Mouse (Mus musculus): Measurements from ENCODE around the gene BC107364. TPM values are rescaled to one million over a fixed set of nuclear protein-coding genes. Genes with fewer than 3 reads are reported as not detected.
A peak's percentile ranks its signal among the peaks of the same experiment; 100 is the strongest.
"Not testable (repeated sequence)": the region's sequence is repeated elsewhere in the genome, so short reads cannot be mapped to it uniquely, and the experiment has no call there.

The BC107364 gene
- polyA plus RNA-seq, 1 experiment from 2014 or later: not detected

DNA sequence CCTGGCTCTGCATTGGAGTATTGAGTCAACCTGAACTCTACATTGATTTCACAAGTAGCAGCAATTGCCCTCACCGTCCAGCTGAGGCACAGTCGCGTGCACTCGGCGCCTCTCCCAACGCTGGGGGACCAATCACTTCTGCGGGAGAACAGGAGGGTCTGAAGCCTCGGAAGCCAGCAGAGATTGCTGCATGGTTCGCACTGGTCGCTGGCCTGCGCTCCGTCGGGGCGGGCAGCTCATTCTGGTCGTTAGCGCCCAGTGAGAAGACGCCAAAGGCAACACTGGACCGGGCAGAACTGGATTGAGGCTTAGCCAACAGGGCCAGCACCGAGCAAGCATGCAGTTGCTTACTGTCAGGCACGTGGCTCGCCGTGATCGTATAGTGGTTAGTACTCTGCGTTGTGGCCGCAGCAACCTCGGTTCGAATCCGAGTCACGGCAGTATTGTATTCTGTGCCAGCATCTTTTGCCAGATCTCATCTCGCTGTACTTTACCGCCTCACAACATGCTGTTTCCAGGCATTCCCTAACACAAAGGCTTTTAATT is 42.3 kb downstream of the BC107364 start:
- ATAC-seq (ENCODE audit: insufficient number of reproducible peaks, low FRiP score, low TSS enrichment, low read depth): no peak
- Histone ChIP-seq H3K4me1 (ENCODE audit: control insufficient read depth, insufficient read depth, low read length) (no peaks in the 10 kb centered on the region; the same call in 1 of the 2 replicates), H3K4me3 (ENCODE audit: low read depth, low read length) (0 out of 2 replicates have a peak overlapping the region, but pooled peaks have one; percentile 6), H3K4me2 (ENCODE audit: low read depth, severe bottlenecking) (peak overlapping the region; percentile 27), H3K9ac (ENCODE audit: low read length) (no peak overlapping the region), H3K27ac (replicated peaks; ENCODE audit: low read depth, low read length) (no peak overlapping the region), H3K27me3 (ENCODE audit: control insufficient read depth, insufficient read depth, low read length) (peaks cover 26% of the 10 kb centered on the region), H3K9me3 (ENCODE audit: control insufficient read depth, low read length) (no peaks in the 10 kb centered on the region), H3K36me3 (ENCODE audit: control insufficient read depth, insufficient read depth, low read length) (no peaks in the 10 kb centered on the region)
- WGBS: 4% methylated on average over 31 of the region's 31 CpGs
- peak; percentile 69 for DNase-seq (ENCODE audit: low spot score)

DNA sequence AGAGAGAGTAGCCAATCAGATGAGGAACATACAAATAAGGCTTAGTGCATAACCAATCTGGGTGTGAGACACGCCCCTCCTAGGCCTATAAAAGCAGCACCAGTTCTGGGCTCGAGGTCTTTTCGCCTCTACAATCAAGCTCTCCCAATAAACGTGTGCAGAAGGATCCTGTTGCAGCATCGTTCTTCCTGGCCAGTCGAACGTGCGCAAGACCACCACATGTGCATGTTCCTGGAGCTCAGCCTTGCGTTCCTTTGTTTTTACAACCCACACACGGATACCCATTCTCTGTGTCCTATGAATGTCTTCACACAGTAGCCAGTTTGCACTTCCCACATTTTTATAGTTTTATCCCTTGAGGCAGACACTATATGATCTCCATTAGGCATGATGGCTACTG is 44.0 kb downstream of the BC107364 start:
- not testable (repeated sequence) for H3K4me2 ChIP-seq (ENCODE audit: low read depth, severe bottlenecking); H3K36me3 ChIP-seq (ENCODE audit: control insufficient read depth, insufficient read depth, low read length); DNase-seq (ENCODE audit: low spot score); H3K9me3 ChIP-seq (ENCODE audit: control insufficient read depth, low read length); H3K27ac ChIP-seq (replicated peaks; ENCODE audit: low read depth, low read length); ATAC-seq (ENCODE audit: insufficient number of reproducible peaks, low FRiP score, low TSS enrichment, low read depth); H3K9ac ChIP-seq (ENCODE audit: low read length); H3K4me1 ChIP-seq (ENCODE audit: control insufficient read depth, insufficient read depth, low read length); H3K4me3 ChIP-seq (ENCODE audit: low read depth, low read length)
- H3K27me3 ChIP-seq (ENCODE audit: control insufficient read depth, insufficient read depth, low read length): peaks cover 43% of the 10 kb centered on the region
- WGBS: 83% methylated on average over 9 of the region's 10 CpGs

DNA sequence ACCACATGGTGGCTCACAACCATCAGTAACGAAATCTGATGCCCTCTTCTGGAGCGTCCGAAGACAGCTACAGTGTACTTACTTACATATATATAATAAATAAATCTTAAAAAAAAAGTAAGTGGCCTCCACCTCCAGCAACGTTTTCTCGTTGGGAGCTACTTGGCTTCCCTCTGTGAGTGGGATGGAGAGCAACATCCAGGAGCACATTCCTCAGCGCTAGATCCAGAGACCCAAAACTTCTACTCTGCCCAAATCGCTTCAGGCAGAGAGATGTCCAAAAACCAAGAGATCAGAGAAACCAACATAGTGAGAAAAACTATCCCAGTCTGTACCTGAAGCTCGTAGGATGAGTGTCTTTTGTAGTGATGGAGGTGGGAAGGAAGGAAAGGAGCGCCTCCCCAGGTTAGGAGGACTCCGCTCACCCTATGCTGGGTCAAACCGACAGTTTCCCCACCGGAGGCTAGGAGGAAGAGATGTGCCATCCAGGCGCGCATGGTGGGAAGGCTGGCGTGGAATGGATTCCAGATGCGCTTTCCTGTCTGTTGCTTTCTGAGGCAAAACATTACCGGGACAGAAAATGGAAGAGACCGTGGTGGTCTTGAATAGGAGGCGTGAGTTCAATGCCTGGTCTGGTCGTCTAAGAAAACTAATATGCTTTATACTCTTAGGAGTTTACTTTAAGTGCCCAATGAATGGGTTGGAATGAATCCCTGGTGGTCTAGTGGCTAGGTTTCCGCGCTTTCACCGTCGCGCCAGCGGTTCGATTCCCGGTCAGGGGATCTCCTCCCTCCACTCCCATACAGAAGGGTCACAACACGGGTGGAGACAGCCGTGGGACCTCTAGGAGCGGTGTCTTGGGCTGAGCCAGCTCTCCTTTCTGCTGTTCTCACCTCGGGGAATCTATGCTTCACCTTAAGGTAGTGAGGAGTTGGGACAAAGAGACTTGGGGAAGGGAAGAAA is 46.3 kb downstream of the BC107364 start:
- H3K4me3 ChIP-seq (ENCODE audit: low read depth, low read length): no peak overlapping the region
- H3K27ac ChIP-seq (replicated peaks; ENCODE audit: low read depth, low read length): no peak overlapping the region
- no peak overlapping the region for H3K9ac ChIP-seq (ENCODE audit: low read length)
- no peak for ATAC-seq (ENCODE audit: insufficient number of reproducible peaks, low FRiP score, low TSS enrichment, low read depth)
- no peaks in the 10 kb centered on the region for H3K36me3 ChIP-seq (ENCODE audit: control insufficient read depth, insufficient read depth, low read length)
- peaks cover 57% of the 10 kb centered on the region for H3K27me3 ChIP-seq (ENCODE audit: control insufficient read depth, insufficient read depth, low read length)
- H3K4me2 ChIP-seq (ENCODE audit: low read depth, severe bottlenecking): no peak overlapping the region
- no peaks in the 10 kb centered on the region for H3K9me3 ChIP-seq (ENCODE audit: control insufficient read depth, low read length)
- 59% methylated on average over 32 of the region's 32 CpGs for WGBS
- H3K4me1 ChIP-seq (ENCODE audit: control insufficient read depth, insufficient read depth, low read length): peaks cover 8% of the 10 kb centered on the region
- no peak for DNase-seq (ENCODE audit: low spot score)

DNA sequence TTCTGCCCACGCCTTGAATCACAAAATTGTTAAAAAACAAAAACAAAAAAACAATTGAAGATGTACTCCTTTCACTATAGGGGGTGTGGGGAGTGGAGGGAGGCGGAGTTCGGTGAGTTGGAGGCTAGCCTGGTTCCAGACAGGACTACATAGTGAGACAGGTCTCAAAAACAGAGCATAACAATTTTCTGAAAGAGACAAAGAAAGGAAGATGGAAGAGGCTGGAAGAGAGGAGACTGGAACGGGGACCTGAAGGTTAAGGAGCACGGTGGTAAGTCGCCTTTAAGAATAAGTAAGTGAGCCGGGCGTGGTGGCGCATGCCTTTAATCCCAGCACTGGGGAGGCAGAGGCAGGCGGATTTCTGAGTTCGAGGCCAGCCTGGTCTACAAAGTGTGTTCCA is 47.1 kb downstream of the BC107364 start:
- ATAC-seq (ENCODE audit: insufficient number of reproducible peaks, low FRiP score, low TSS enrichment, low read depth): no peak
- 20% methylated on average over 9 of the region's 11 CpGs for WGBS

DNA sequence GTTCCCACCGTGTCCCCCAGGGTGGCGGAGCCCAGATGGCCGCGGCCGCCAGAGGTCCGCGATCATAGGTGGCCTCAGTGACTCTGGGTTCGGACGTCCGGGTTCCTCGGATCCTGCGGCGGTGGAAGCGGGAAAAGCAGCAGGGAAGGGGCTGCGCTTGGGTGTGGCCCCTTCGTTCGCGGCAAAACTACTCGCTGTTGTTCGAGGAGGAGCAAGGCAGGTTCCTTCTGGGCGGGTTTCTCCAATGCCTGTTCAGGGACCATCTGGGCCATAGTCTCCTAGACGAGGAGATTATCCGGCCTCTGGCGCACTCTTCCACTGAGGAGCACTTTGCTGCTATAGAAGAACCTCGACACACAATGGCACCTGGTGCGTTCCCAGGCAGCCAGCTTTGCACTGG is 47.7 kb downstream of the BC107364 start:
- Histone ChIP-seq H3K9me3 (ENCODE audit: control insufficient read depth, low read length) (no peaks in the 10 kb centered on the region), H3K27ac (replicated peaks; ENCODE audit: low read depth, low read length) (no peak overlapping the region), H3K36me3 (ENCODE audit: control insufficient read depth, insufficient read depth, low read length) (no peaks in the 10 kb centered on the region), H3K27me3 (ENCODE audit: control insufficient read depth, insufficient read depth, low read length) (peaks cover 61% of the 10 kb centered on the region), H3K9ac (ENCODE audit: low read length) (no peak overlapping the region), H3K4me1 (ENCODE audit: control insufficient read depth, insufficient read depth, low read length) (peaks cover 8% of the 10 kb centered on the region), H3K4me2 (ENCODE audit: low read depth, severe bottlenecking) (peak overlapping the region; percentile 39), H3K4me3 (ENCODE audit: low read depth, low read length) (peak overlapping the region; percentile 17)
- ATAC-seq (ENCODE audit: insufficient number of reproducible peaks, low FRiP score, low TSS enrichment, low read depth) (no peak), DNase-seq (ENCODE audit: low spot score) (no peak)
- WGBS: under 1% methylated on average over 26 of the region's 26 CpGs

More for the DNA sequence above, 47.1 kb downstream of the BC107364 start:
- Histone ChIP-seq H3K4me1 (ENCODE audit: control insufficient read depth, insufficient read depth, low read length) (peaks cover 8% of the 10 kb centered on the region), H3K4me3 (ENCODE audit: low read depth, low read length) (no peak overlapping the region), H3K9me3 (ENCODE audit: control insufficient read depth, low read length) (no peaks in the 10 kb centered on the region), H3K36me3 (ENCODE audit: control insufficient read depth, insufficient read depth, low read length) (no peaks in the 10 kb centered on the region), H3K9ac (ENCODE audit: low read length) (no peak overlapping the region), H3K27ac (replicated peaks; ENCODE audit: low read depth, low read length) (no peak overlapping the region), H3K4me2 (ENCODE audit: low read depth, severe bottlenecking) (no peak overlapping the region), H3K27me3 (ENCODE audit: control insufficient read depth, insufficient read depth, low read length) (peaks cover 61% of the 10 kb centered on the region)
- DNase-seq (ENCODE audit: low spot score): no peak

DNA sequence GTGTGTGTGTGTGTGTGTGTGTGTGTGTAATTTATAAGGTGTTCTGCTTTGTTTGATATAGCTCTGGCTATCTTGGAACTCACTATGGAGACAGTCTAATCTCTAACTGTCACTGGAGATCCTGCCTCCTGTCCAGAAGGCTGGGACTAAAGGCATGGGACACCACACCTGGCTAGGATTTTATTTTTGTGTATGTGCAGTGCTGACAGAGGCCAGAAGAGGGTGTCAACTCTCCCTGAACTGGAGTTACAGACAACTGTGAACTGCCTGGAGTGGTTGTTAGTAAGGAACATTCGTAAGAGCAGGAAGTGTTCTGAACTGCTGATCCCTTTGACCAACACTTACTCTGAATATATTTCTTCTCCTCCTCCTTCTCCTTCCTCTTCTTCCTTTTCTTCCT is 49.1 kb downstream of the BC107364 start:
- ATAC-seq (ENCODE audit: insufficient number of reproducible peaks, low FRiP score, low TSS enrichment, low read depth): no peak
- Histone ChIP-seq H3K36me3 (ENCODE audit: control insufficient read depth, insufficient read depth, low read length) (no peaks in the 10 kb centered on the region), H3K4me3 (ENCODE audit: low read depth, low read length) (no peak overlapping the region), H3K9ac (ENCODE audit: low read length) (no peak overlapping the region), H3K9me3 (ENCODE audit: control insufficient read depth, low read length) (no peaks in the 10 kb centered on the region), H3K4me1 (ENCODE audit: control insufficient read depth, insufficient read depth, low read length) (peaks cover 8% of the 10 kb centered on the region; the same call in 1 of the 2 replicates), H3K4me2 (ENCODE audit: low read depth, severe bottlenecking) (no peak overlapping the region), H3K27ac (replicated peaks; ENCODE audit: low read depth, low read length) (no peak overlapping the region), H3K27me3 (ENCODE audit: control insufficient read depth, insufficient read depth, low read length) (peaks cover 61% of the 10 kb centered on the region)
- 0% methylated on average over 1 of the region's 1 CpGs for WGBS
- DNase-seq (ENCODE audit: low spot score): no peak

DNA sequence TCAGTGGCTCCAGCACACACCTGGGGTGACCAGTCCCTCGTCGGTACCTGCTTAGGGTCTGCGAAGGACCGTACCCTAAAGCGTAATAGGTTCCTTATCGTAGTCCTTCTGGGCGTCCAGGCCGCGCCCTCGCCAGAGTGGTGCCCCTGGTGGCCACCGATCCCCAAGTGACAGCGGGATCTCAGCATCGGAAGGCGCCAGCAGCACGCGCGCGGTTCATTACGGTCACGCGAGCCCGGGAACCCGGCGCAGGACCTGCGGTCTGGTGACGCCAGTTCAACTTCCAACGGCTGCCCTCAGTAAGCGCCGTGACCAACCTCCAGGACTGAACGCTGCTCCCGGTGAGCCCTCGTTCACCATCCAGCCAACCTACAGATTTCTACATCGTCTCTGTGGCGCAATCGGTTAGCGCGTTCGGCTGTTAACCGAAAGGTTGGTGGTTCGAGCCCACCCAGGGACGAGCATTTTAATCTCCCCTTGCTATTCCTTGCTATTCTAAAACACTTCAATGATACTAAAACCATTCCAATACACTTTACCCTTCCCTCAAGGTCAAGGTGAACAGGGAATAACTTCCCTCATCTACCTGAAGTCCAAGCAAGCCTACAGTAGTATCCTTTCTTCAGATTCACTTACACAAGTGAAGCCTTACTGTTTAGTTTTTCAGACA is 50.1 kb downstream of the BC107364 start:
- H3K36me3 ChIP-seq (ENCODE audit: control insufficient read depth, insufficient read depth, low read length): no peaks in the 10 kb centered on the region
- peak; percentile 92 for DNase-seq (ENCODE audit: low spot score)
- no peak overlapping the region for H3K27ac ChIP-seq (replicated peaks; ENCODE audit: low read depth, low read length)
- ATAC-seq (ENCODE audit: insufficient number of reproducible peaks, low FRiP score, low TSS enrichment, low read depth): peak; percentile 53
- H3K4me3 ChIP-seq (ENCODE audit: low read depth, low read length): peak overlapping the region; percentile 28
- H3K27me3 ChIP-seq (ENCODE audit: control insufficient read depth, insufficient read depth, low read length): peaks cover 60% of the 10 kb centered on the region
- H3K9me3 ChIP-seq (ENCODE audit: control insufficient read depth, low read length): no peaks in the 10 kb centered on the region
- peak overlapping the region; percentile 40 for H3K4me2 ChIP-seq (ENCODE audit: low read depth, severe bottlenecking)
- 0 out of 2 replicates have a peak overlapping the region, but pooled peaks have one; percentile 32 for H3K9ac ChIP-seq (ENCODE audit: low read length)
- peaks cover 8% of the 10 kb centered on the region; the same call in 1 of the 2 replicates for H3K4me1 ChIP-seq (ENCODE audit: control insufficient read depth, insufficient read depth, low read length)
- under 1% methylated on average over 41 of the region's 41 CpGs for WGBS

DNA sequence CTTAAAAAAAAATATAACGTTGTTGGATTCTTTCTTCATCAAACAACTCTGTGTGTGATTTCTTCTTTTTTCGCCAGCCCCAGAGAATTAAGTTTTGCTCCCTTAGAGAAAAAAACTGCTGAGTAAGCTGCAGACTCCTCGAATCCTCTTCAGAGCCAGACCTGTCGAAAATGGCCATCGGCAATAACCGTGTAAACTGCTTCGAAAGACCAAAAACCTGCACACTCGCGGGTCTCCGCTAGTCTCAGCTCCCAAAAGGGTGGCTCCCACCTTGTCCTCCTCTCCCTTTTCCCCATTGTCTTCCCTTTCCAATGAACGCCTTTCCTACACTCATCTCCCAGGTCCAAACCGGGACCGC is 50.7 kb downstream of the BC107364 start:
- no peak overlapping the region for H3K9ac ChIP-seq (ENCODE audit: low read length)
- 2% methylated on average over 13 of the region's 13 CpGs for WGBS
- H3K27ac ChIP-seq (replicated peaks; ENCODE audit: low read depth, low read length): no peak overlapping the region
- DNase-seq (ENCODE audit: low spot score) (no peak), ATAC-seq (ENCODE audit: insufficient number of reproducible peaks, low FRiP score, low TSS enrichment, low read depth) (no peak; the same call in 1 of the 2 replicates)
- H3K4me2 ChIP-seq (ENCODE audit: low read depth, severe bottlenecking): peak overlapping the region; percentile 40
- peak overlapping the region; percentile 28 for H3K4me3 ChIP-seq (ENCODE audit: low read depth, low read length)
- no peaks in the 10 kb centered on the region for H3K9me3 ChIP-seq (ENCODE audit: control insufficient read depth, low read length)
- H3K36me3 ChIP-seq (ENCODE audit: control insufficient read depth, insufficient read depth, low read length): no peaks in the 10 kb centered on the region
- peaks cover 56% of the 10 kb centered on the region for H3K27me3 ChIP-seq (ENCODE audit: control insufficient read depth, insufficient read depth, low read length)
- peaks cover 8% of the 10 kb centered on the region; the same call in 1 of the 2 replicates for H3K4me1 ChIP-seq (ENCODE audit: control insufficient read depth, insufficient read depth, low read length)

Data from limb, embryonic 11.5 days (tissue).